Mouse (Mus musculus): Measurements from ENCODE around the gene Zfp296.

The Zfp296 gene

GRCm38 (mm10) chr7:19558965-19559364 lies 18.1 kb upstream of the Zfp296 start:
- Histone ChIP-seq H3K27me3 (ENCODE audit: insufficient read depth, low read length) (peaks cover 9% of the 10 kb centered on the region), H3K9me3 (ENCODE audit: low read length) (no peaks in the 10 kb centered on the region), H3K4me3 (replicated peaks; ENCODE audit: low read length) (no peak overlapping the region), H3K4me1 (replicated peaks; ENCODE audit: low read depth, low read length) (peaks cover 83% of the 10 kb centered on the region), H3K36me3 (ENCODE audit: insufficient read depth, low read length) (peaks cover 59% of the 10 kb centered on the region)
- TF ChIP-seq NANOG (IDR thresholded peaks at IDR 0.05; ENCODE audit: borderline replicate concordance, low read length) (no peak), POU5F1 (IDR thresholded peaks at IDR 0.05; ENCODE audit: borderline replicate concordance, low read length) (no peak), CTCF (conservative IDR thresholded peaks at IDR 0.05; ENCODE audit: low read length) (peak; percentile 65)

- peaks cover 80% of the 10 kb centered on the region for H3K4me1 ChIP-seq (replicated peaks; ENCODE audit: low read depth, low read length)
- peak overlapping the region; percentile 97 for H3K4me3 ChIP-seq (replicated peaks; ENCODE audit: low read length)
- TF ChIP-seq POU5F1 (IDR thresholded peaks at IDR 0.05; ENCODE audit: borderline replicate concordance, low read length) (no peak), CTCF (conservative IDR thresholded peaks at IDR 0.05; ENCODE audit: low read length) (no peak), NANOG (IDR thresholded peaks at IDR 0.05; ENCODE audit: borderline replicate concordance, low read length) (no peak)
- H3K9me3 ChIP-seq (ENCODE audit: low read length), result no peaks in the 10 kb centered on the region
- H3K36me3 ChIP-seq (ENCODE audit: insufficient read depth, low read length), result peaks cover 64% of the 10 kb centered on the region
- peaks cover 9% of the 10 kb centered on the region for H3K27me3 ChIP-seq (ENCODE audit: insufficient read depth, low read length)
These were observed 16.4 kb upstream of the Zfp296 start for GRCm38 (mm10) chr7:19560491-19561260.

GRCm38 (mm10) chr7:19561431-19561764 lies 15.7 kb upstream of the Zfp296 start:
- H3K4me1 ChIP-seq (replicated peaks; ENCODE audit: low read depth, low read length), result peaks cover 82% of the 10 kb centered on the region
- peaks cover 64% of the 10 kb centered on the region for H3K36me3 ChIP-seq (ENCODE audit: insufficient read depth, low read length)
- no peaks in the 10 kb centered on the region for H3K9me3 ChIP-seq (ENCODE audit: low read length)
- H3K27me3 ChIP-seq (ENCODE audit: insufficient read depth, low read length), result peaks cover 9% of the 10 kb centered on the region
- peak overlapping the region; percentile 97 for H3K4me3 ChIP-seq (replicated peaks; ENCODE audit: low read length)
- TF ChIP-seq CTCF (conservative IDR thresholded peaks at IDR 0.05; ENCODE audit: low read length) (no peak), NANOG (IDR thresholded peaks at IDR 0.05; ENCODE audit: borderline replicate concordance, low read length) (no peak), POU5F1 (IDR thresholded peaks at IDR 0.05; ENCODE audit: borderline replicate concordance, low read length) (no peak)

- peak overlapping the region; percentile 97 for H3K4me3 ChIP-seq (replicated peaks; ENCODE audit: low read length)
- H3K27me3 ChIP-seq (ENCODE audit: insufficient read depth, low read length), result peaks cover 9% of the 10 kb centered on the region
- TF ChIP-seq POU5F1 (IDR thresholded peaks at IDR 0.05; ENCODE audit: borderline replicate concordance, low read length), result no peak
- no peak for TF ChIP-seq CTCF (conservative IDR thresholded peaks at IDR 0.05; ENCODE audit: low read length)
- no peak for TF ChIP-seq NANOG (IDR thresholded peaks at IDR 0.05; ENCODE audit: borderline replicate concordance, low read length)
- no peaks in the 10 kb centered on the region for H3K9me3 ChIP-seq (ENCODE audit: low read length)
- H3K36me3 ChIP-seq (ENCODE audit: insufficient read depth, low read length), result peaks cover 62% of the 10 kb centered on the region
- peaks cover 80% of the 10 kb centered on the region for H3K4me1 ChIP-seq (replicated peaks; ENCODE audit: low read depth, low read length)
These were observed 15.1 kb upstream of the Zfp296 start for GRCm38 (mm10) chr7:19561765-19562642.

GRCm38 (mm10) chr7:19562643-19563410 lies 14.3 kb upstream of the Zfp296 start, which contains the start of gene Ppp1r37:
Gene Ppp1r37 (minus strand): TSS chr7:19563076.
- peak within 1 kb of the TSS; percentile 97 for H3K4me3 ChIP-seq (replicated peaks; ENCODE audit: low read length)
- TF ChIP-seq POU5F1 (IDR thresholded peaks at IDR 0.05; ENCODE audit: borderline replicate concordance, low read length) (no peak), NANOG (IDR thresholded peaks at IDR 0.05; ENCODE audit: borderline replicate concordance, low read length) (no peak), CTCF (conservative IDR thresholded peaks at IDR 0.05; ENCODE audit: low read length) (no peak)
- H3K9me3 ChIP-seq (ENCODE audit: low read length), result no peaks in the 10 kb centered on the region

GRCm38 (mm10) chr7:19563884-19564283 lies 13.2 kb upstream of the Zfp296 start:
- Histone ChIP-seq H3K4me1 (replicated peaks; ENCODE audit: low read depth, low read length) (peaks cover 74% of the 10 kb centered on the region), H3K4me3 (replicated peaks; ENCODE audit: low read length) (no peak overlapping the region), H3K36me3 (ENCODE audit: insufficient read depth, low read length) (peaks cover 55% of the 10 kb centered on the region), H3K27me3 (ENCODE audit: insufficient read depth, low read length) (peaks cover 9% of the 10 kb centered on the region), H3K9me3 (ENCODE audit: low read length) (no peaks in the 10 kb centered on the region)
- TF ChIP-seq POU5F1 (IDR thresholded peaks at IDR 0.05; ENCODE audit: borderline replicate concordance, low read length) (no peak), NANOG (IDR thresholded peaks at IDR 0.05; ENCODE audit: borderline replicate concordance, low read length) (no peak), CTCF (conservative IDR thresholded peaks at IDR 0.05; ENCODE audit: low read length) (no peak)

More at GRCm38 (mm10) chr7:19562643-19563410, 14.3 kb upstream of the Zfp296 start, which contains the start of gene Ppp1r37:
- Histone ChIP-seq H3K36me3 (ENCODE audit: insufficient read depth, low read length) (peaks cover 60% of the 10 kb centered on the region), H3K4me1 (replicated peaks; ENCODE audit: low read depth, low read length) (peaks cover 77% of the 10 kb centered on the region), H3K27me3 (ENCODE audit: insufficient read depth, low read length) (peaks cover 9% of the 10 kb centered on the region)

- peaks cover 57% of the 10 kb centered on the region for H3K36me3 ChIP-seq (ENCODE audit: insufficient read depth, low read length)
- no peaks in the 10 kb centered on the region for H3K9me3 ChIP-seq (ENCODE audit: low read length)
- H3K4me1 ChIP-seq (replicated peaks; ENCODE audit: low read depth, low read length), result peaks cover 74% of the 10 kb centered on the region
- H3K4me3 ChIP-seq (replicated peaks; ENCODE audit: low read length), result no peak overlapping the region
- peaks cover 9% of the 10 kb centered on the region for H3K27me3 ChIP-seq (ENCODE audit: insufficient read depth, low read length)
- TF ChIP-seq POU5F1 (IDR thresholded peaks at IDR 0.05; ENCODE audit: borderline replicate concordance, low read length) (no peak), CTCF (conservative IDR thresholded peaks at IDR 0.05; ENCODE audit: low read length) (peak; percentile 43)
These were observed 12.6 kb upstream of the Zfp296 start for GRCm38 (mm10) chr7:19564455-19564854.

- H3K27me3 ChIP-seq (ENCODE audit: insufficient read depth, low read length), result peaks cover 8% of the 10 kb centered on the region
- peaks cover 74% of the 10 kb centered on the region for H3K4me1 ChIP-seq (replicated peaks; ENCODE audit: low read depth, low read length)
- TF ChIP-seq CTCF (conservative IDR thresholded peaks at IDR 0.05; ENCODE audit: low read length) (no peak), NANOG (IDR thresholded peaks at IDR 0.05; ENCODE audit: borderline replicate concordance, low read length) (no peak), POU5F1 (IDR thresholded peaks at IDR 0.05; ENCODE audit: borderline replicate concordance, low read length) (no peak)
- peaks cover 58% of the 10 kb centered on the region for H3K36me3 ChIP-seq (ENCODE audit: insufficient read depth, low read length)
- no peaks in the 10 kb centered on the region for H3K9me3 ChIP-seq (ENCODE audit: low read length)
- H3K4me3 ChIP-seq (replicated peaks; ENCODE audit: low read length), result no peak overlapping the region
These were observed 11.3 kb upstream of the Zfp296 start for GRCm38 (mm10) chr7:19565803-19566202.

Data from E14TG2a.4 (cell line).